Mouse (Mus musculus) adrenal gland, postnatal 25 days (tissue): ENCODE measurements at regions not wholly inside any gene's neighbourhood (a gene's known extent, or its start where the extent isn't known, plus 50 kb on each side); places are given as distances from the start of the nearest gene placed in this dataset.

ENCODE experiments used
- DNase-seq: peaks from one replicate; pipeline ENCODE4 v3.0.0; 2021; ENCODE audit warnings: mixed read lengths
- microRNA-seq, 2 experiments: library from miRNA; unstranded; fragments of <30 nt; microRNA quantifications; one replicate each; pipeline ENCODE4 v1.2.0; 2021

GRCm38 (mm10) chr1:30362072-30362769 lies 511.5 kb downstream of the Phf3 start:
- DNase-seq: no peak

- DNase-seq: no peak
Observed at GRCm38 (mm10) chr1:30320657-30321262, 553.0 kb downstream of the Phf3 start.

GRCm38 (mm10) chr1:30318195-30318594 lies 555.5 kb downstream of the Phf3 start:
- DNase-seq: no peak

GRCm38 (mm10) chr1:30289073-30289472 lies 584.6 kb downstream of the Phf3 start:
- no peak for DNase-seq

GRCm38 (mm10) chr1:30262418-30262817 lies 611.3 kb downstream of the Phf3 start:
- DNase-seq: no peak

GRCm38 (mm10) chr1:30259547-30259946 lies 614.2 kb downstream of the Phf3 start:
- no peak for DNase-seq

GRCm38 (mm10) chr1:30216764-30217348 lies 656.9 kb downstream of the Phf3 start:
- peak; percentile 9 for DNase-seq

- no peak for DNase-seq
Observed at GRCm38 (mm10) chr1:30204608-30205262, 669.0 kb downstream of the Phf3 start.

GRCm38 (mm10) chr1:30176225-30176624 lies 697.5 kb downstream of the Phf3 start:
- no peak for DNase-seq

GRCm38 (mm10) chr1:30144997-30145396 lies 728.7 kb downstream of the Phf3 start:
- peak; percentile 30 for DNase-seq

GRCm38 (mm10) chr1:30114186-30114585 lies 759.5 kb downstream of the Phf3 start:
- no peak for DNase-seq

Small RNA genes lying in the stretch of these regions (microRNA-seq; reads per million reads assigned to microRNA genes)
- gene Gm27430: 0 reads per million in 2 experiments
